Mouse (Mus musculus) testis, postnatal 10 days (tissue): ENCODE results near the gene Rapgef1.

Experiments
- DNase-seq: peaks from one replicate; pipeline ENCODE4 v3.0.0; 2021; ENCODE audit warnings: low spot score

Rapgef1 gene

GRCm38 (mm10) chr2:29672746-29673536 is 53.4 kb downstream of the Rapgef1 start:
- DNase-seq = no peak

- no peak for DNase-seq
Observed at GRCm38 (mm10) chr2:29674087-29674486, 54.6 kb downstream of the Rapgef1 start.

- DNase-seq = no peak
Observed at GRCm38 (mm10) chr2:29674545-29674944, 55.0 kb downstream of the Rapgef1 start.

DNA sequence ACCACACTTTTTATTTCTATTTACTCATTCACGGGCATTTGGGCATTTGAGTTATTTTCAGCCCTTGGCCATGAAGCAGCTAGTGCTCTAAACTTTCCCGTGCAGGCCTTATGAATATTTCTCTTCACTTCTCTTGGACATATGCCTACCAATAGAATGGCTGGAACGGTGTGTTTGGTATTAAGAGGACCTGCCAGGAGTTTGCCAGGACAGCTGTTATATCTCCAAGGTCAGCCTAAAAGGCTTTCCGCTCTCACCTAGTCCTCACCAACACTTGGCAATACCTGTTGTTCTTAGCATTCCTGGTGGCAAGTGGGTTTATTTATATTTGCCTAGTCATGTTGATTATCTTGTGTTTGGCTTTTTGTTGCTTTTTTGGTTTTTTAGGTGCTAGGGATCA is 56.3 kb downstream of the Rapgef1 start:
- no peak for DNase-seq

DNA sequence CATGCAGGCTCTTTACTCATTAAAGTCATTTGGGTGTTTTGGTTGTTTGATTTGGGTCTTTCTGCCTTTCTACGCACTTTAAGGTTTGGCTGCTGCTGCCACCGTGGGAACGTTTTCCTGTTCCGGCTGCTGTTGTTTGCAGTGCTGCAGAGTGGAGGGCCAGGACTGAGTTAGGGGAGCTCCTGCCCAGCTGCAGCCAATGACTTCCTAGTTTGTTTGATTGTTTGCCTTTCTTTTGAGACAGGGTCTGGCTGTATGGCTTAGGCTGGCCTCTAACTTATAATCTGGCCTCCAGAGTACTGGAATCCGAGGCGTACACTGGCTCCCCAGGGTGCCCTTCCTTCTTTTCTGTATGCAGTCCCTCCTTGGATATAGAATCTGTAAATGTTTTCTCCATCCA is 57.0 kb downstream of the Rapgef1 start:
- DNase-seq = no peak

- DNase-seq = no peak
Observed at GRCm38 (mm10) chr2:29677842-29678241, 58.3 kb downstream of the Rapgef1 start.

GRCm38 (mm10) chr2:29678524-29678923 is 59.0 kb downstream of the Rapgef1 start:
- no peak for DNase-seq

DNA sequence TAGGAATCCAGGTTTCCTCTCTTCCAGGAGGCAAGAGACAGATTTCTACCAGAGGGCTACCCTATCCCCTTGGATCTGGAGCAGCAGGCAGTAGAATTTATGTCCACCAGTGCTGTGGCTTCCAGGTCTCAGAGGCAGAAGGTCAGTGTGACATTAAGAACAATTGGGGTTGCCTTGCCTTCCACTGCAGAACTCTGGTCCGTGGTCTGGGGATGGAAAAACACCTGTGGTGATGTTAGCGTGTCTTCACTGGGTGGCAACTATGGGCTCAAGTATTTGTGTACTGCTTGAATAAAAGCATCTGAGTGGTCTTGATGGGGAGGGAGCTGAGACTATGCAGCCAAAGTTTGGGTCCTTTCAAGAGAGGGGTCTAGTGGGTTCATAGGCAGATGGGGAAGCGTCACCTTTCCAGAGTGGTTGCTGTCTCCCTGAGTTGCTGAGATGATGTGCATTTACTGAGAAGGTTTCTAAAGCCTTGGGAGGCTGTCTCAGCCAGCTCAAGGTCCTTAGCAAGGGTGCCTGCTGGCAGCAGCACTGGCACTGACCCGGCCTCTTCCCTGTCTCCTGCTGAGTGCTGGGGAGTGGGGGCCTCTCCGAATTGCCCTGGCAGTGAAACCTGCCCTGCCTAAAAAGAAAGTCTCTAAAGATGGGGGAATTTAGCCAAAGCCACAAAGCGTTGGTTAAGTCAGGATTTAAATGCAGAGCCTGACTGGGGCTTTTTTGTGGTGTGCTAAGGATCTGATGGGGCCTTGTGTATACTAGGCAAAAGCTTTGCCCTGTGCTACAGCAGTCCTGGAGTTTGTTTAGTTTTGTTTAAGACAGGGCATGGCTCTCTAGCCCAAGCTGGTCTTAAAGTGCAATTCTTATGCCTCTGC is 60.4 kb downstream of the Rapgef1 start:
- no peak for DNase-seq

DNA sequence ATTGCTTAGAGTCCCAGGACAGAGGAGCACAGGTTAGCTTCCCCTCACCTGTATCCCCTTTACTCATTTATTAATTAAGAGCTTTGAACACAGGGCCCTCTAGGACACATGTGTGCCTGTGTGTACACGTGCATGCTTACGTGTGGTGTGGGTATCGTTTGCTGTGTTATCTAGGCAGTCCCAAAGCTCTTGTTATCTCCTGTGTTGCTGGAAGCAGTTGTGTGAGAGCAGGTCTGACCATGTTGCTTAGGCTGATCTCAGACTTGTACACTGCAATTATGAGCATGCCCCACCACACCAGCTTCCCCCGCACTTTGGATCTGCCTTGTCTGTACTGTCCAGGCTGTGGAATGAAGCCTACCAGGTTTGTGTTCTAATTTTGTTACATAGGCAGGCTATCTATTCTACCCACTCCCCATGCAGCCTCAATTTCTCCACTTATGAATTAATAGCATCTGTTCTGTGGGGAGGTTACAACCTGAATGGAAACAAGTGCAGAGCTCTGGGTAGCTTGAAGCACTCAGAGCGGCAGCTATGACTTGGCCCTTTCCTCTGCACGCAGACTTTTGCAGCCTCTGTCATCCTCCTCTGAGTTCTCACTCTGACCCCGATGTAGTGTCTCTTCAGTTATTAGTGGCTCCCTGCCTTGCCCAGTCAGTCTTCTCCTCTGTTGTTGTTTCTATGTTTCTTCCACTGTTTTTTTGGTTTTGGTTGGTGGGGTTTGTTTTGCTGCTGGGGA is 63.9 kb downstream of the Rapgef1 start:
- DNase-seq = no peak

GRCm38 (mm10) chr2:29684498-29684897 is 65.0 kb downstream of the Rapgef1 start:
- DNase-seq = no peak

- no peak for DNase-seq
Observed at GRCm38 (mm10) chr2:29689014-29689413, 69.5 kb downstream of the Rapgef1 start.

GRCm38 (mm10) chr2:29689495-29689894 is 70.0 kb downstream of the Rapgef1 start:
- no peak for DNase-seq

GRCm38 (mm10) chr2:29691068-29691467 is 71.5 kb downstream of the Rapgef1 start:
- DNase-seq = no peak

- DNase-seq = no peak
Observed at GRCm38 (mm10) chr2:29691507-29691906, 72.0 kb downstream of the Rapgef1 start.

DNA sequence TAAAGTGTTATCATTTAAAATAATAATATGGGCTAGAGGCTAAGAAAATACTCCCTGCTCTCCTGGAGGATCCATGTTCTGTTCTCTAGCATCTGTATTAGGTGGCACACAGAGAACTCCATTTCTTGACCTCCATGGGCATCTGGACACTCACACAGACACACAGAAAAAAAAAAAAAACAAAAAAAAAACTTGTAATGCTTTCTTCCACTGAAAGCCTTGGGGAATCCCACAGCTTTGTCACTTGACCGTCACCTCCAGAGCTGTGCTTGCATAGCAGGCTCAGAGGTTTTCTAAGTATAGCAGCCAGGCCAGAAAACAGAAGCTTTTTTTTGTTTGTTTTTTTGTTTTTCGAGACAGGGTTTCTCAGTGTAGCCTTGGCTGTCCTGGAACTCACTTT is 72.7 kb downstream of the Rapgef1 start:
- DNase-seq = no peak

DNA sequence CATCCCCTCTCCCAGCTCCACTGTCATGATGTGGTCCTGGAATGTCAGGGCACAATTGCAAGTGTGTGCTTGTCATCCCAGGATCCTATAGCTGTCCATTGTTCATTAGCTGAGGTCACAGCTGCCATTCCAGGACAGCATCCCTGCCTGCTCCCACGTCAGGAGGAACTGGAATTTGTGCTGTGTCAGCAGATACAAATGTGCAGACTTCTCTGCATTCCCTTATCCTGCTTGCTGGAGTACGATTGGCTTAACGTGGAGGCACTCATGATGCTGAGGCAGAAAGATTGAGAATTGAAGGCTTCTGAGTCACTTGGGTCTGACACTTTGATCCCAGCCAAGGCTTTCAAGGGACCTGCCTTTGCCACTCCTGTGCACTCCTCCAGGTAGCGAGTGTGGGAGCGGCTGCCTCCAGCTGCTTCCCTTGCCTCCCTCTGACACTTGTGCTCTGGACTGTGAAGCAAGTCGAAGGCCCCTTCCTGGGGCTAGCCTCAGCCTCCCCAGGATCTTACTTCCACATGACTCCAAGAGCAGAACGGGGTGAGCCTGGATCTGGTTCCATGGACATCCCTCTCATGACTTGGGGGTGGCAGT is 76.8 kb downstream of the Rapgef1 start:
- DNase-seq = no peak

- DNase-seq = no peak
Observed at GRCm38 (mm10) chr2:29698421-29699290, 79.1 kb downstream of the Rapgef1 start.

DNA sequence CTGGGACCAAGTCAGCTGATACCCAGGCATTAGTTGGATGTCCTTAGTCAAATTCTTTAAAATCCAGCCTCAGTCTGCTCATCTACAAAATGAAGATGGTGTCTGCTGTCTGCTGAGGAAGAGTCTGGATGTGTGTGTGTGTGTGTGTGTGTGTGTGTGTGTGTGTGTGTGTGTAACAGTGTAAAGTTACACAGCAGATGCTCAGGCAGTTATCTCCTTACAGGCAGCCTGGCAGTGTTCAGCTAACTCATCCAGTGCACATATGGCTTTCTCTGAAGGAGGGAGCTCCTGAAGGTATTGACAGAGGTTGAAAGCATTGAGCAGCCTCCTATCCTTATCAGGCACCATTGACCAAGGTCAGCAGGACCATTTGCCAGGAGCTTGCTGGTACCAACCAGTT is 81.4 kb downstream of the Rapgef1 start:
- DNase-seq = no peak

DNA sequence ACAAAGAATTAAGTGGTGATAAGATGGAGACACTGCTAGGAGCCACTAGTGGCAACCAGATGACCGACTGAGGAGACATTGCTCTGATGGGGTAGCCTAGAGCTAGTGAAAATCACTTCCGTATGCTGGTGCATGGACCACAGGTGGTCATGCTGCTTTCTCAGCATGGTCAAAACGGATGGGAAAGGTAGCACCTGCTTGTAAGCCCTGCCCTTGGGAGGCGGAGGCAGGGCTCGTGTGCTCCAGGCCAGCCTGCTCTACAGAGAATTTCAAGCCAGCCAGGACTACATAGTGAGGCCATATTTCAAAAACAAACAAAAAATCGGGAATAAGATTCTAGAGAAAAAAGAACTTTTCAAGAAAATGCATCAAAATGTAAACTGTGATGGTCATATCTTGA is 81.9 kb downstream of the Rapgef1 start:
- DNase-seq = no peak

GRCm38 (mm10) chr2:29702189-29702588 is 82.7 kb downstream of the Rapgef1 start:
- no peak for DNase-seq
